Mouse (Mus musculus) limb, embryonic 14.5 days (tissue): Measurements from ENCODE around the gene Mbnl1. TPM values are rescaled to one million over a fixed set of nuclear protein-coding genes. Genes with fewer than 3 reads are reported as not detected.

Experiments
- ATAC-seq: fragments of 200-750 bp; cut with Nextera tagmentation; 2 replicates; pipeline ENCODE4 v1.8.0; 2017; ENCODE audit warnings: low read depth, moderate number of reproducible peaks, moderate TSS enrichment; ENCODE audit not compliant: low FRiP score
- DNase-seq: peaks from one replicate; pipeline ENCODE4 v3.0.0-alpha.2; 2015; ENCODE audit warnings: low spot score
- H3K27ac ChIP-seq: fragments of 300-500 bp; sonication (generic); replicated peaks from 2 replicates; pipeline ENCODE4 v1.5.1; 2014; ENCODE audit warnings: low read depth, mild to moderate bottlenecking, low read length, moderate library complexity, mixed read lengths
- H3K27me3 ChIP-seq: fragments of 300-500 bp; sonication (generic); 2 replicates; pipeline ENCODE4 v1.6.1; 2014; ENCODE audit warnings: low read length, mixed read lengths; ENCODE audit not compliant: control insufficient read depth, insufficient read depth
- H3K36me3 ChIP-seq: fragments of 300-500 bp; sonication (generic); 2 replicates; pipeline ENCODE4 v1.6.1; 2014; ENCODE audit warnings: mild to moderate bottlenecking, low read length, moderate library complexity, mixed read lengths; ENCODE audit not compliant: control insufficient read depth, insufficient read depth
- H3K4me1 ChIP-seq: fragments of 300-500 bp; sonication (generic); 2 replicates; pipeline ENCODE4 v1.6.1; 2014; ENCODE audit warnings: antibody characterized with exemption, low read length, mixed read lengths; ENCODE audit not compliant: control insufficient read depth, insufficient read depth
- H3K4me2 ChIP-seq: fragments of 300-500 bp; sonication (generic); replicated peaks from 2 replicates; pipeline ENCODE4 v1.6.1; 2014; ENCODE audit warnings: low read depth, mild to moderate bottlenecking, low read length, moderate library complexity; ENCODE audit not compliant: severe bottlenecking
- H3K4me3 ChIP-seq: fragments of 300-500 bp; sonication (generic); replicated peaks from 2 replicates; pipeline ENCODE4 v1.5.1; 2014; ENCODE audit warnings: low read length
- H3K9ac ChIP-seq: fragments of 300-500 bp; sonication (generic); 2 replicates; pipeline ENCODE4 v1.6.1; 2014; ENCODE audit warnings: mild to moderate bottlenecking, low read depth, low read length, moderate library complexity; ENCODE audit not compliant: severe bottlenecking
- H3K9me3 ChIP-seq: fragments of 300-500 bp; sonication (generic); 2 replicates; pipeline ENCODE4 v1.6.1; 2016; ENCODE audit warnings: low read length; ENCODE audit not compliant: control insufficient read depth
- POLR2A ChIP-seq: fragments of 200-500 bp; IDR thresholded peaks from 2 replicates; pipeline ENCODE4 v1.8.0; 2012; ENCODE audit warnings: inconsistent platforms, mild to moderate bottlenecking, moderate library complexity, borderline replicate concordance; ENCODE audit not compliant: insufficient read depth, insufficient read length; ENCODE audit errors: extremely low read depth
- WGBS: fragments of 180-500 bp; shearing (Covaris S2); extraction: QIAGEN DNeasy Blood & Tissue Kit; methylation state at CpG from one replicate; pipeline ENCODE4 v1.1.7; 2014; 5-methylcytosine and 5-hydroxymethylcytosine counted together
- polyA plus RNA-seq, 2 experiments: library from polyadenylated mRNA; depleted of rRNA in 1 of 2; stranded (reverse) in 1 of 2; unstranded in 1 of 2; fragments of >200 nt; fragmentation: Nextera tagmentation in 1 of 2; extraction: Ambion mirVana in 1 of 2; gene quantifications; 2 replicates each; pipeline versions ENCODE4 v1.2.1 to v1.2.3; 2012 to 2014

The Mbnl1 gene
- polyA plus RNA-seq, 2 experiments = 40.2 to 124 TPM

- no peak for TF ChIP-seq POLR2A
- Histone ChIP-seq H3K9me3 (no peaks in the 10 kb centered on the region), H3K36me3 (peaks cover 24% of the 10 kb centered on the region; the same call in 1 of the 2 replicates), H3K27me3 (no peaks in the 10 kb centered on the region), H3K9ac (no peak overlapping the region), H3K4me3 (no peak overlapping the region), H3K4me2 (no peak overlapping the region), H3K4me1 (no peaks in the 10 kb centered on the region), H3K27ac (no peak overlapping the region)
- peak; percentile 25 for DNase-seq
- ATAC-seq = no peak
- WGBS = 73% methylated on average over 1 of the region's 1 CpGs
Measured at GRCm38 (mm10) chr3:60617643-60618042, 145.0 kb downstream of the Mbnl1 start.

DNA sequence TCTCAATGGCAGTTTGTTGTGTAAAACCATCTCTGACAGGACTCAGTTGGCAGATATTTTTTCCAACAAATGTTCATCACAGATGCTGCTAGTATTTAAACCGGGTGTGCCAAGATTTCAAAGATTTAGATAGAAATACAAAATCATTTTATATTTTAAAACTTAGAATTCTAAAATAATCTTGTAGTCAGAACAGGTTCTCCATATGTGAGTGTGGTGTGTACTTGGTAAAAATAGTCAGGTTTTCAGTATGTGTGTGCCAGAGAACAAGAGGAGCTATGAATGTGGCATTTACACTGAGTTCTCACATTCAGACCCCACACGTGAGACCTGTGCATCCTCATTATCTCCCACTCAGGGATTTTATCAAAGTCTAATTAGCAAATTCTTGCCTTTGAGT is 147.6 kb downstream of the Mbnl1 start:
- 87% methylated on average over 2 of the region's 2 CpGs for WGBS

GRCm38 (mm10) chr3:60631183-60631582 is 158.6 kb downstream of the Mbnl1 start:
- WGBS = 89% methylated on average over 2 of the region's 2 CpGs
- no peak for DNase-seq
- Histone ChIP-seq H3K27ac (no peak overlapping the region), H3K27me3 (no peaks in the 10 kb centered on the region), H3K4me2 (no peak overlapping the region), H3K4me3 (no peak overlapping the region), H3K9ac (no peak overlapping the region), H3K4me1 (no peaks in the 10 kb centered on the region), H3K9me3 (no peaks in the 10 kb centered on the region), H3K36me3 (peaks cover 12% of the 10 kb centered on the region)
- TF ChIP-seq POLR2A = no peak
- ATAC-seq = no peak

More for the DNA sequence above, 147.6 kb downstream of the Mbnl1 start:
- no peak overlapping the region for H3K4me2 ChIP-seq
- no peaks in the 10 kb centered on the region for H3K27me3 ChIP-seq
- peaks cover 14% of the 10 kb centered on the region; the same call in 1 of the 2 replicates for H3K36me3 ChIP-seq
- H3K9ac ChIP-seq = no peak overlapping the region
- H3K4me1 ChIP-seq = no peaks in the 10 kb centered on the region
- ATAC-seq (no peak), DNase-seq (no peak)
- no peak for TF ChIP-seq POLR2A
- no peak overlapping the region for H3K27ac ChIP-seq
- no peak overlapping the region for H3K4me3 ChIP-seq
- H3K9me3 ChIP-seq = no peaks in the 10 kb centered on the region

DNA sequence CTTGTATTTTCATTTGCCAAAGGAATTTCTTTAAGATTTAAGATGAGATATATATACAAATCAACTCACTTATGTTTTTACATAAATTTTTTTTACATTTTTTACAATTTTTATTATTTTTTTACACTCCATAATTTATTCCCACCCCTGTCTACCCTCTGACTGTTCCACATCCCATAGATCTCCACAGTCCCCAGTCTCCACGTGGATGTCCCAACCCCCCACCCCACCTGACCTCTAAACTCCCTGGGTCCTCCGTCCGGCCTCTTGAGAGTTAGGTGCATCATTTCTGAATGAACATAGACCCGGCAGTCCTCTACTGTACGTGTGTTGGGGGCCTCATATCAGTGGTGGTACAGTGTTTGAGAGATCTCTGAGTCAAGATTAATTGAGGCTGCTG is 159.1 kb downstream of the Mbnl1 start:
- WGBS = 88% methylated on average over 5 of the region's 5 CpGs
- Histone ChIP-seq H3K4me1 (no peaks in the 10 kb centered on the region), H3K9me3 (no peaks in the 10 kb centered on the region), H3K9ac (no peak overlapping the region), H3K4me3 (no peak overlapping the region), H3K27ac (no peak overlapping the region), H3K4me2 (no peak overlapping the region), H3K27me3 (no peaks in the 10 kb centered on the region), H3K36me3 (peaks cover 7% of the 10 kb centered on the region)
- no peak for TF ChIP-seq POLR2A
- DNase-seq = no peak
- ATAC-seq = no peak

DNA sequence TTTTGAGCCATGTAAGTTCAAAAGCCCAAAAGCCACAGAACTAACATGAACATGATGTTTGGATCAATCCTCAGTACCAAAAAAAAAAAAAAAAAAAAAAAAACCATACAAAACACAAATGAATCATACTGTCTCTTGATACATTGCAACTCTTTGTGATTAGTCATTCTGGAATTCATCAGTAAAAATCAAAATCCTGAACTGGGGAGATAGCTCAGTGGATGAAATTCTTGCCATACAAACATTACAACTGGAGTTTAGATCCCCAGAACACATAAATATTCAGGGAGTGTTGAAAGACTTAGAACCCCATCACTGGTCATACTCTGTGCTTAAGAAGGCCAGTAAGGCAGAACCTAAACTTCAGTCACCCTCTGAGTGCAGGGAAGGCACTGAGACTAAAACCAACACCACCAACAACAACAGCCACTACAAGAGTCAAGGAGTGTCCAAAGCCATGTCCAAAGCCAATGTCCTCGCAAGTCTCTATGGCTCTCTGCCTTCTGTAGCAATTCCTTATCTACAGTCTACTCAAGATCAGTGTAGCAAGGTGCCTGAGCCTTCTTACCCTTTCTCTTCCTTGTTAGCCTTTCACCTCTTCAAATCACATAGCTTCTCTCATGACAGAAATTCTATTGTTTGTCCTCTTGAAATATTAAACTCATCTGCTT is 160.3 kb downstream of the Mbnl1 start:
- WGBS = 94% methylated on average over 1 of the region's 1 CpGs
- H3K4me1 ChIP-seq = no peaks in the 10 kb centered on the region
- no peak overlapping the region for H3K4me3 ChIP-seq
- H3K36me3 ChIP-seq = peaks cover 5% of the 10 kb centered on the region; the same call in 1 of the 2 replicates
- no peaks in the 10 kb centered on the region for H3K9me3 ChIP-seq
- no peak for TF ChIP-seq POLR2A
- no peak overlapping the region for H3K9ac ChIP-seq
- ATAC-seq = no peak
- no peak overlapping the region for H3K4me2 ChIP-seq
- H3K27ac ChIP-seq = no peak overlapping the region
- no peak for DNase-seq
- H3K27me3 ChIP-seq = no peaks in the 10 kb centered on the region
